Mouse (Mus musculus): ENCODE data around the gene Pak2. TPM values are rescaled to one million over a fixed set of nuclear protein-coding genes. Genes with fewer than 3 reads are reported as not detected.

Gene Pak2
- polyA plus RNA-seq, 1 experiment from 2014 or later, result 39.8 TPM

DNA sequence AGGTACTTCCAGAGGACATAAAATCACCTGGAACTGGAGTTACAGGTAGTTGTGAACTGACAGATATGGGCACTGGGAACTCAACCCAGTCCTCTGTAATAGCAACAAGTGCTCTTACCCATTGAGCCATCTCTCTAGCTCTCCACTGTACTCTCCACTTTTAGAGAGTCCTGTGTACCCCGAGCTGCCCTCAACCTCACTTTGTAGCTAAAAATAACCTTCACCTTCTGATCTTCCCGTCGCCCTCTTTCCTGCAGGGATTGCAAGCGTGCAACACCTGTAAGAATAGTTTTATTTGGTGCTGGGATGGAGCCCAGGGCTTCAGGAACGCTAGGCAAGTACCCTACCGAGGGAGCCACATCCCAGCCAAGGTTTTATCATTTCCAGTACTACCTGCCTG is 36.6 kb upstream of the Pak2 start:
- no peak for DNase-seq
- H3K4me2 ChIP-seq, result 0 out of 2 replicates have a peak overlapping the region, but pooled peaks have one; percentile 29
- H3K4me3 ChIP-seq (ENCODE audit: low read depth, low read length), result no peak overlapping the region
- H3K4me1 ChIP-seq (ENCODE audit: insufficient read depth), result no peaks in the 10 kb centered on the region
- no peak for TF ChIP-seq CTCF (IDR thresholded peaks at IDR 0.05; ENCODE audit: low read depth)
- H3K27me3 ChIP-seq (ENCODE audit: insufficient read depth, low read length), result no peaks in the 10 kb centered on the region
- H3K9ac ChIP-seq, result no peak overlapping the region
- H3K9me3 ChIP-seq (ENCODE audit: low read depth, low read length), result no peaks in the 10 kb centered on the region
- 41% methylated on average over 6 of the region's 6 CpGs for WGBS
- H3K27ac ChIP-seq (ENCODE audit: low read depth), result no peak overlapping the region
- no peaks in the 10 kb centered on the region for H3K36me3 ChIP-seq (ENCODE audit: insufficient read depth)
- no peak for ATAC-seq (ENCODE audit: insufficient read depth)

DNA sequence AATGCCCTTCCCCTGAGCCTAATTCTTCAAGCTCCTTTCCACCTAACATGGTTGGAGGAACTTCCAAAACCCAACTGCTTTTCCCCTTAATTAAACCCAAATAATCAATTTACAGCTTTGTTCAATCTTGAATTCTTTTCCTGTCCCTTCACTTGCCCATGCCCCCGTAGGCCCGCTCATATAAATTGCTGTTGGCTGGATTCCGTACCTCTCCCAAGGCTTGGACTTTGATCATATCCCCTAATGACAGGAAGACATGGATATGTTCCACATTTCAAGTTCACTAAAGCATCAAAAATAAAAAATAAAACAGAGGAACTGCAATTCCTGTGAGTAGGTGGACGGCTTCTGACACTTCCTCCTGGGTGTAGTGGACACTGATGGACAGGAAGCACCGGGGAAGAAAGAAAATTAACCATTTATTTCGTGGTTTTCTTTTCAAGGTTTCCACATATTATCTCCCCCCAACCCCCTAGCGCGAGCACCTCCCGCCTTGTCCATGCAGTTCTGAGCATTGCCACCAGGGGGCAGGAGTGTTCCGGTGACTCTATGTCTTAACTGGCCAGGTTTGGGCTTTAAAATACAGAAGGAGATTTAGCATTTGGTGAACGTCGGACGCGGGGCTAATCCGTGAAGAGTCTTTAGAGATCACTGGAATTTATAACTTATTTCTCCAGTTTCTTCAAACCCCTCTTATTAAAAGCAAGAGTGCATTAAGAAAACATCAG is 36.0 kb upstream of the Pak2 start:
- DNase-seq (peak; percentile 91), ATAC-seq (ENCODE audit: insufficient read depth) (no peak)
- H3K9me3 ChIP-seq (ENCODE audit: low read depth, low read length), result no peaks in the 10 kb centered on the region
- no peaks in the 10 kb centered on the region for H3K4me1 ChIP-seq (ENCODE audit: insufficient read depth)
- TF ChIP-seq CTCF (IDR thresholded peaks at IDR 0.05; ENCODE audit: low read depth), result peak; percentile 96
- WGBS, result 11% methylated on average over 15 of the region's 15 CpGs
- H3K4me2 ChIP-seq, result peak overlapping the region; percentile 29; the same call in 1 of the 2 replicates
- H3K9ac ChIP-seq, result 0 out of 2 replicates have a peak overlapping the region, but pooled peaks have one; percentile 13
- peak overlapping the region; percentile 60; the same call in 1 of the 2 replicates for H3K27ac ChIP-seq (ENCODE audit: low read depth)
- H3K4me3 ChIP-seq (ENCODE audit: low read depth, low read length), result no peak overlapping the region
- H3K36me3 ChIP-seq (ENCODE audit: insufficient read depth), result no peaks in the 10 kb centered on the region
- H3K27me3 ChIP-seq (ENCODE audit: insufficient read depth, low read length), result no peaks in the 10 kb centered on the region

DNA sequence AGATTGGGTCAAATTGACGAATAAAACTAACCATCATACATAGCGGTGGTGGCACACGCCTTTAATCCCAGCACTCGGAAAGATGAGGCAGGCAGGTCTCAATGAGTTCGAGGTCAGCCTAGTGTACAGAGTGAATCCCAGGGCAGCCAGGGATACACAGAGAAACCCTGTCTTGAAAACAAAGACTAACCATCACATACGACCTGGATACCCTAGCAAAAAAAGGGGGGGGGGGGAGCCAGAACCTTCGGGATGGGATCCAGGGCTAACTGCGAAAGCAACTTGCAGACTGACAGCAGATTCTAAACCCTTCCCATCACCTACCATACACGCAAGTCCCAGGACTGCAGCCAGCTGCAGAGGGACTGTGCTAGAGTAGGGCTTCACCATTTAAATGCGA is 35.3 kb upstream of the Pak2 start:
- TF ChIP-seq CTCF (IDR thresholded peaks at IDR 0.05; ENCODE audit: low read depth), result no peak
- ATAC-seq (ENCODE audit: insufficient read depth), result no peak
- no peak overlapping the region for H3K9ac ChIP-seq
- H3K4me2 ChIP-seq, result no peak overlapping the region
- H3K27me3 ChIP-seq (ENCODE audit: insufficient read depth, low read length), result no peaks in the 10 kb centered on the region
- H3K9me3 ChIP-seq (ENCODE audit: low read depth, low read length), result no peaks in the 10 kb centered on the region
- no peaks in the 10 kb centered on the region for H3K4me1 ChIP-seq (ENCODE audit: insufficient read depth)
- H3K27ac ChIP-seq (ENCODE audit: low read depth), result peak overlapping the region; percentile 9; the same call in 1 of the 2 replicates
- H3K4me3 ChIP-seq (ENCODE audit: low read depth, low read length), result no peak overlapping the region
- no peaks in the 10 kb centered on the region for H3K36me3 ChIP-seq (ENCODE audit: insufficient read depth)
- WGBS, result 77% methylated on average over 10 of the region's 10 CpGs
- no peak for DNase-seq

GRCm38 (mm10) chr16:32113541-32114218 is 34.5 kb upstream of the Pak2 start:
- peak; percentile 57 for DNase-seq
- Histone ChIP-seq H3K4me3 (ENCODE audit: low read depth, low read length) (no peak overlapping the region), H3K9ac (no peak overlapping the region), H3K9me3 (ENCODE audit: low read depth, low read length) (no peaks in the 10 kb centered on the region), H3K27me3 (ENCODE audit: insufficient read depth, low read length) (no peaks in the 10 kb centered on the region), H3K36me3 (ENCODE audit: insufficient read depth) (no peaks in the 10 kb centered on the region), H3K4me1 (ENCODE audit: insufficient read depth) (no peaks in the 10 kb centered on the region), H3K27ac (ENCODE audit: low read depth) (0 out of 2 replicates have a peak overlapping the region, but pooled peaks have one; percentile 20), H3K4me2 (0 out of 2 replicates have a peak overlapping the region, but pooled peaks have one; percentile 20)
- no peak for TF ChIP-seq CTCF (IDR thresholded peaks at IDR 0.05; ENCODE audit: low read depth)
- 53% methylated on average over 23 of the region's 23 CpGs for WGBS
- peak; percentile 66 for ATAC-seq (ENCODE audit: insufficient read depth)

- no peak for TF ChIP-seq CTCF (IDR thresholded peaks at IDR 0.05; ENCODE audit: low read depth)
- no peak overlapping the region for H3K4me2 ChIP-seq
- no peaks in the 10 kb centered on the region for H3K27me3 ChIP-seq (ENCODE audit: insufficient read depth, low read length)
- peaks cover 16% of the 10 kb centered on the region; the same call in 1 of the 2 replicates for H3K36me3 ChIP-seq (ENCODE audit: insufficient read depth)
- H3K4me1 ChIP-seq (ENCODE audit: insufficient read depth), result no peaks in the 10 kb centered on the region
- H3K27ac ChIP-seq (ENCODE audit: low read depth), result no peak overlapping the region
- no peak overlapping the region for H3K4me3 ChIP-seq (ENCODE audit: low read depth, low read length)
- DNase-seq (peak; percentile 50), ATAC-seq (ENCODE audit: insufficient read depth) (no peak)
- 73% methylated on average over 15 of the region's 15 CpGs for WGBS
- H3K9ac ChIP-seq, result no peak overlapping the region
- H3K9me3 ChIP-seq (ENCODE audit: low read depth, low read length), result no peaks in the 10 kb centered on the region
These were observed 32.0 kb upstream of the Pak2 start for GRCm38 (mm10) chr16:32110951-32111699.

GRCm38 (mm10) chr16:32108578-32108977 is 29.4 kb upstream of the Pak2 start:
- DNase-seq, result no peak
- WGBS, result 91% methylated on average over 2 of the region's 2 CpGs
- peaks cover 20% of the 10 kb centered on the region; the same call in 1 of the 2 replicates for H3K36me3 ChIP-seq (ENCODE audit: insufficient read depth)

More at GRCm38 (mm10) chr16:32108578-32108977, 29.4 kb upstream of the Pak2 start:
- Histone ChIP-seq H3K27ac (ENCODE audit: low read depth) (no peak overlapping the region), H3K4me2 (no peak overlapping the region), H3K4me3 (ENCODE audit: low read depth, low read length) (no peak overlapping the region), H3K27me3 (ENCODE audit: insufficient read depth, low read length) (no peaks in the 10 kb centered on the region), H3K9ac (no peak overlapping the region), H3K9me3 (ENCODE audit: low read depth, low read length) (no peaks in the 10 kb centered on the region), H3K4me1 (ENCODE audit: insufficient read depth) (no peaks in the 10 kb centered on the region)
- no peak for TF ChIP-seq CTCF (IDR thresholded peaks at IDR 0.05; ENCODE audit: low read depth)
- ATAC-seq (ENCODE audit: insufficient read depth), result no peak

All from lung, embryonic 14.5 days (tissue).